Mouse (Mus musculus): Measurements from ENCODE around the gene Plagl2. TPM values are rescaled to one million over a fixed set of nuclear protein-coding genes. Genes with fewer than 3 reads are reported as not detected.
A peak's percentile ranks its signal among the peaks of the same experiment; 100 is the strongest.

Gene Plagl2
- polyA plus RNA-seq, 1 experiment, result 25.6 TPM

GRCm38 (mm10) chr2:153239860-153240480, 1.3 kb downstream of the Plagl2 start:
- TF ChIP-seq GATA1 (IDR thresholded peaks at IDR 0.05; ENCODE audit: low read length), result no peak

GRCm38 (mm10) chr2:153239021-153239859, 2.0 kb downstream of the Plagl2 start:
- no peak for TF ChIP-seq GATA1 (IDR thresholded peaks at IDR 0.05; ENCODE audit: low read length)

GRCm38 (mm10) chr2:153238406-153238805, 2.8 kb downstream of the Plagl2 start:
- no peak for TF ChIP-seq GATA1 (IDR thresholded peaks at IDR 0.05; ENCODE audit: low read length)

GRCm38 (mm10) chr2:153237891-153238290, 3.3 kb downstream of the Plagl2 start:
- no peak for TF ChIP-seq GATA1 (IDR thresholded peaks at IDR 0.05; ENCODE audit: low read length)

- TF ChIP-seq GATA1 (IDR thresholded peaks at IDR 0.05; ENCODE audit: low read length), result no peak
Measured at GRCm38 (mm10) chr2:153237193-153237592, 4.0 kb downstream of the Plagl2 start.

GRCm38 (mm10) chr2:153228523-153228922, 12.7 kb downstream of the Plagl2 start:
- no peak for TF ChIP-seq GATA1 (IDR thresholded peaks at IDR 0.05; ENCODE audit: low read length)

- peak; percentile 48 for TF ChIP-seq GATA1 (IDR thresholded peaks at IDR 0.05; ENCODE audit: low read length)
Measured at GRCm38 (mm10) chr2:153227959-153228358, 13.3 kb downstream of the Plagl2 start.

- peak; percentile 27 for TF ChIP-seq GATA1 (IDR thresholded peaks at IDR 0.05; ENCODE audit: low read length)
Measured at GRCm38 (mm10) chr2:153225595-153225953, 15.7 kb downstream of the Plagl2 start.

- no peak for TF ChIP-seq GATA1 (IDR thresholded peaks at IDR 0.05; ENCODE audit: low read length)
Measured at GRCm38 (mm10) chr2:153224946-153225594, 16.2 kb downstream of the Plagl2 start, which contains the start of gene Tspyl3. Tspyl3 (minus strand) TSS chr2:153225441.

- TF ChIP-seq GATA1 (IDR thresholded peaks at IDR 0.05; ENCODE audit: low read length), result no peak
Measured at GRCm38 (mm10) chr2:153222566-153222965, 18.7 kb downstream of the Plagl2 start.

- no peak for TF ChIP-seq GATA1 (IDR thresholded peaks at IDR 0.05; ENCODE audit: low read length)
Measured at GRCm38 (mm10) chr2:153222130-153222529, 19.1 kb downstream of the Plagl2 start.

GRCm38 (mm10) chr2:153221620-153222019, 19.6 kb downstream of the Plagl2 start:
- TF ChIP-seq GATA1 (IDR thresholded peaks at IDR 0.05; ENCODE audit: low read length), result peak; percentile 94

- no peak for TF ChIP-seq GATA1 (IDR thresholded peaks at IDR 0.05; ENCODE audit: low read length)
Measured at GRCm38 (mm10) chr2:153218516-153218915, 22.7 kb downstream of the Plagl2 start.

GRCm38 (mm10) chr2:153217826-153218340, 23.3 kb downstream of the Plagl2 start:
- TF ChIP-seq GATA1 (IDR thresholded peaks at IDR 0.05; ENCODE audit: low read length), result no peak

GRCm38 (mm10) chr2:153215421-153215820, 25.8 kb downstream of the Plagl2 start:
- TF ChIP-seq GATA1 (IDR thresholded peaks at IDR 0.05; ENCODE audit: low read length), result no peak

GRCm38 (mm10) chr2:153214771-153215259, 26.4 kb downstream of the Plagl2 start:
- TF ChIP-seq GATA1 (IDR thresholded peaks at IDR 0.05; ENCODE audit: low read length), result no peak
